Mouse (Mus musculus) adrenal gland, postnatal 25 days (tissue): ENCODE measurements at regions not wholly inside any gene's neighbourhood (a gene's known extent, or its start where the extent isn't known, plus 50 kb on each side); places are given as distances from the start of the nearest gene placed in this dataset.

Experiments
- DNase-seq: peaks from one replicate; pipeline ENCODE4 v3.0.0; 2021; ENCODE audit warnings: mixed read lengths
- microRNA-seq, 2 experiments: library from miRNA; unstranded; fragments of <30 nt; microRNA quantifications; one replicate each; pipeline ENCODE4 v1.2.0; 2021

DNA sequence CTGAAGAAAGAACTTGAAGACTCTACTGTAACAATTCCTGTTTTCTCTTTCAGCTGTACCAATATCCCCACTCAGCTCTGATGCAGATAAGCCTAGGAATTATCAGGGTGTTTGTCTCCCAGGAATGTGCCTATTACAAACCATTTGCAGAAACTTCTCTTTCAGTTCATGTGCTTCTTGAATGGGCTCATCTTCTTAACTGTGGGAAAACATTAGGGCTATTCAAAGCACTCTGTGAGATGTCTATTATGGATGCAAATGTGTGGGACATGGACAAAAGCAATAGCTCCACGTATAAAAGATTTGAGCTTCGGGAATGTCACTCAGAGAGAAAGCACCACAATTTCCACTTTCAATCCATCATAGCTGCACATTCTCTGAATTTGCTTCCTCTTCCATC is 659.0 kb downstream of the Utrn start:
- no peak for DNase-seq

DNA sequence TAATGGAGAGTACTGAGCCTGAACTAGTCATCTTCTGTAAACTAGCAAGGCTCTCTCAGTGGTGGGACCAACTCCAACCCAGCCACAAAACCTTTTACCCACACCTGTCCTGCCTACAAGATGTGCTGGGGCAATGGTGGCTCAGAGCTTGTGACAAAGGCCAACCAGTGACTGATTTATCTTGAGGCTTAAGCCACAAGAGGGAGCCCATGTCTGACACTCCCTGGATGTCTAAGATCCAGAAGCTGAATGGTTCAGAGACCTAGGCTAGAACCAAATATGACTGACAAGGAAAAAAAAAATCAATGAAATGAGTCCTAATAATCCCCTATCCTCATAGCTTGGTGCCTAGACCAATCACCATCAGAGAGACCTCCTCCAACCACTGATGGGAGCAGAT is 650.3 kb downstream of the Utrn start:
- no peak for DNase-seq

DNA sequence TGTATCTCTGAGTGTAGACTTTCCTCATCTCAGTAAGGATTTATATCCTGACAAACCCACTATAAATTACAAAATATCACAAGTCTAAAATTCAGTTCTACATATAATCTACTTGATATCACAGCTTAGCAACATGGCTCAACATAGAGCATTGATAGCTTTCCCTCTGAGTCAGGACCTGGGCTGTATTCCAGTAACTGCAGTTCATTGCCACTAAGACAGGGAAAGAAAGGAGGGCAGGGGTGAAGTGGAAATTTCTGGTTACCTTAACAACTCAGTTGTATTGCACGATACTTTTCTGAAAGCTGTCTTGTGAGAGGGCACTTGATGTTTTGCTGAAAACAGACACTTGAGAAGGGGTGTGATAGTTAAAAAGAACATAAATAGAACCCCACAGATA is 635.0 kb downstream of the Utrn start:
- DNase-seq: peak; percentile 12

DNA sequence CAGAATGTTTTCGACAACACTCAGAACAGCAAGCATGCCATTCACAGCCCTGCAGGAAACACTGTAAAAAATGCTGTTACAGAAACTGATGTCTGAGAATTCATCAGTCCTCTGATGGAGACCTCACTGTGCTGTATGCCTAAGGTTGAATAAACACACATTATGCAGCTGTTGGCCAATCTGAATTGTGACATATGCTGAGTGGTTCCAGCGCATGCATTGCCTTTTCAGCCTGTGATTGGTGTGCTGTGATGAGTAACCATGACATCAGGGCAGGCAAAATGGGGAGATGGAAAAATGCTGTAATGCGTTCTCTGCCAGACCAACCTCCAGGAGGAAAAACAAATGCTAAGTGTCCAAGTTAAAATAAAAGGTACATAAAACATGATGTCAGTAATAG is 620.3 kb downstream of the Utrn start:
- DNase-seq: no peak

DNA sequence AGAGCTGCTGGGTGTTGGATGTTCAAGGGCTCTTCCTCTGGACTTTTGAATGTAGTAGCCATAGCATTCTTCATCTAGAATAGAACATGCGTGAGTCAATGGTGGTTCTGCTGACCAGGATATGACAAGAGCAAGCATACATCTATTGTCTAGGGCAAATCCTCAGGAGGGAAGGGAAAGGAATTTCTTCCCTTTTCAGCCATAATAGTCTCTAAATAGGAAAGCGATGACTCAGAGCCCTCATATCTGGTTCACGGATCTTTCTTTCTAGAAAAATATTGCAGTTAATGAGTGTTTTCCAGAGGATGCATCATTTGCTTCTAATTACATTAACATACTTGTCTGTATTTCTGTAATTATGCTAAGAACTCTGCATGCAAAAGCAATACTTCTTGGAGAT is 615.9 kb downstream of the Utrn start:
- DNase-seq: no peak

DNA sequence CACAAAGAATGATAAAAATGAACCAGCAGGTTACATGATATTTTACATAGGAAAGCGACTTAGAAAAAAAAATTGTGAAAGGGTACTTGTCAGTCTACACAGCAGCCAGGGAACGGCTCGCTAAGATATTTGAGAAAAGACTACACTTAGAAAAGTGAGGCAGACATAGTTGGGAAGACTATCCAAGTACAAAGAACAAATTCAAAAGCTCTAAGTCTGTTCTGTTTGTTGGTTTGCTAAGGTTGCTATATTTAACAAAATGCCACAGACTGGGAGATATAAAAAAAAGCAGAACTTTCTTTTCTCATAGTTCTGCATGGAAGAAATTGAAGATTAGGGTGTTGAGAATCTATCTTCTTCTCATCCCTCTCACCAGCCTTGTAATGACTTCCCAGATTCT is 583.5 kb downstream of the Utrn start:
- no peak for DNase-seq

DNA sequence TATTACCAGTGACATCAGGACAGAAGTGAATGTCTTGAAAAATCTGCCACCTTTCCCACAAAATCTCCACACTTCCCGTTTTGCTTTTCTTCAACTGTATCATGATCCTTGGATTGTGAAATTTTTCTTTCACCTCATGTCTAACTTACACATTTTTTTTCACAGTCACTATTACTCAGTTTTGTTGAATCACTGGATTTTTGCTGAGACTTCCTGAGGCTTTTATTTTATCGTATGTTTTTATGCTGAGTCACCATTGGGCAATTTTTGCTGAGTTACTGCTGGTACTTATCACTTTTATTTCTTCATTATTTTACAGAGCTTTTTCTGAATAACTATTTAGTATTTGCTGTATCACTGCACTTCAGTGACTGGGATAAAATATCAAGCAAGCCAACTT is 570.3 kb downstream of the Utrn start:
- DNase-seq: no peak

DNA sequence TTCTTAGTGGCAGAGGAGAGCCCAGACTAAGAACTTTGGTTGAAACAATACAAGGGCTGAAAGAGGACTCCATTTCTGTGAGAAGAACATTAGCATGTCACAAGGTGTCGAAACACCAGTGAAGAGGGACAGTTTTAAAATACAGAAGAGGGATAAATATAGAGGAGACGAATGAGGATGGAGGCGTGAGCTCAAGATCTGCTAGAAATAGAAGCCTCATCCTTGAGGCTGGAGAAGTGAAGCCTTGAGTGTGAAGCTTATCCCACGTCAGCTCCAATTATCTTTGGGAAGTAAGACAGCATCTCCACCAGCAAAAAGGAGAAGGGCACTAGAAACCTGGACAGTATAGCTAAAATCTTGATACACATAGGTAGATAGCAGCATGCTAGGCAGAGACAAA is 566.8 kb downstream of the Utrn start:
- no peak for DNase-seq

DNA sequence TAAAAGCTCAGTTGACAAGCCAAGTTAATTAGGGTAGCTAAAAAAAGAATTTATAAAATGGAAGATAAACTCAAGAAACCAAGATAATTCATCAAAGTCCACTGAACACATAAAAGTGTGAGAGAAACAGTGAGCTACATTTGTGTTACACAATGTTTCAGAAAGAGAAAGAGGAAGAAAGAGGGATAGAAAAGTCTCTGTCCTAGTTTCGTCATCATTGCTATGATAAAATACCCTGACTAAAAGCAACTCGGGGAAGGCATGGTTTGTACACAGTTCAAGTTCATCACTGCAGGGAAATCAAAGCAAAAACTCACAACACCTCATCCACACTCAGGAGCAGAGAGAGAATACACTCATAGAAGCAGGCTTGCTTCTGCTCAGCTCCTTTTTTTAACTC is 548.9 kb downstream of the Utrn start:
- DNase-seq: no peak

Small RNA genes in the stretch of these regions (microRNA-seq; reads per million reads assigned to microRNA genes)
- gene Gm22194: 0 reads per million in 2 experiments
